Mouse (Mus musculus) cerebellum, adult (tissue): Measurements from ENCODE around the gene Herpud1.

Source experiments
- ATAC-seq: cut with Nextera tagmentation; 2 replicates; pipeline ENCODE4 v1.9.2; 2017; ENCODE audit warnings: mild to moderate bottlenecking, moderate library complexity, mixed read lengths; ENCODE audit not compliant: insufficient number of reproducible peaks, low FRiP score, low TSS enrichment

Gene Herpud1

DNA sequence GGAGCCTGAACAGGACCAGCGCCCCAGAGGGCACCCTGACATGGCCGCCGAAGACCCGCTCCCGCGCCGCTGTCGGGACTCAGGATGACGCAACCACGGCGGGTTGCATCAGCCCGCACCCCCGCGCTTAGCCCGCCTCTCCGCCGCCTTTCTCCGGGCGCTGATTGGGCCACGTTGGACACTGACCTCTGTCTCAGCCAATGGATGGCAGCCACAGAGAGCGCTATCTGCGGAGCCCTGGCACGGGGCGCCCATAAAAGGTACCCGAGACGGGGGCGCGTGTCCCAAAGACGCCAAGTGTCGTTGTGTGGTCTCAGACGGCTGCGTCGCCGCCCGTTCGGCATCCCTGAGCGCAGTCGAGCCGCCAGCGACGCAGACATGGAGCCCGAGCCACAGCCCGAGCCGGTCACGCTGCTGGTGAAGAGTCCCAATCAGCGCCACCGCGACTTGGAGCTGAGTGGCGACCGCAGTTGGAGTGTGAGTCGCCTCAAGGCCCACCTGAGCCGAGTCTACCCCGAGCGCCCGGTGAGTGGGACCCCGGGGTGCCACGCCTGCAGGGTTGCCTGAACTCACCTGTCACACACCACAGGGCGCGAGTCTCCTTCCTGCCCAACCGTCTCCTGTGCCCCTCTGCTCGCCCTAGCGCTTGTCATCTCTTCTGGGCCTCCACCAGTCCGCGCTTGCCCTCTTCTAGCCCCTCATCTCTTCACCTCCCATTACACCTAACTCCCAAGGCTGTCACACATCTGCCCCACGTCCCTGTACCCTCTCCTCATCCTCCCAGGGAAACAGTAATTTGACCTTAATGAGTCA lies at the start of gene Herpud1:
TSS of gene Herpud1 (plus strand) at position 225 of the 813 bp plus-strand sequence.
- ATAC-seq: peak; percentile 95

DNA sequence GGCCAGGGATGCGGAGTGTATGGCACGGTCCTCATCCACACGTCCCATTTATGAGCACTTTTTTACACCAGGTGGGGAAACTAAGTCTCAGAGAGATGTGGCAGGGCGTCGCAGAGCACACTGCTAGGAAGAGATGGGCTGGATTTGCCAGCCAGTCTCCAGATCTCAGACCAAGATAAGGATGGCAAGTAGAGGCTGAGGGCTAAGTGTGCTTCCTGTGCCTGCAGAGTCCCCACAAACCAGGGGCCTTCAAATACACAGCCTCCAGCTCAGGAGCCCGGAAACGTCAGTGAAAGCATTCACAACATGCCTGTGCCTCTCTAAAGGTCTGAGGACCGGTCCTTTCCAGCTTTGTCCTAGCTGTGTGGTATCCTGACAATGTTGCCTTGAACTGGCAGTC lies 48.7 kb upstream of the Herpud1 start:
- no peak for ATAC-seq

DNA sequence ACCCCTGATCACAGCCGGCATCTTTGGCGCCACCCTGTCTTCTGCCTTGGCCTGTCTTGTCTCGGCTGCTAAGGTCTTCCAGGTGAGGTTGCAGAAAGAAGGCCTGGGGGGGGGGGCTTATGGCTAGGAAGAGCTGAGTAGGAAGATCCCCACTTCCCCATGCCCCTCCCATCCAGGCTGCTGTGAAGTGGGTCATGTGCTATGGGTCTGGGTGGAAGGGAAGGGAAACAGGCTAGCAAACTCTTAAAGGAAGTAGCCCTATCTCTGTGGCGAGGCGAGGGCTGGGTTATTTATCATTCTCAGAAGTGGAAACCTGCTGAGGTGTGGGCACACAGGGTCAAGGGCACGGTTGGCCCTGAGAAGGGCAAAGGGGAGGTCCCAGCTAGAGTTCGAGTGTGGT lies 45.4 kb upstream of the Herpud1 start:
- no peak for ATAC-seq

- no peak for ATAC-seq
Measured at GRCm38 (mm10) chr8:94342691-94343090, 43.5 kb upstream of the Herpud1 start.

- peak; percentile 28; the same call in 1 of the 2 replicates for ATAC-seq
Measured at GRCm38 (mm10) chr8:94343290-94343689, 42.9 kb upstream of the Herpud1 start.

DNA sequence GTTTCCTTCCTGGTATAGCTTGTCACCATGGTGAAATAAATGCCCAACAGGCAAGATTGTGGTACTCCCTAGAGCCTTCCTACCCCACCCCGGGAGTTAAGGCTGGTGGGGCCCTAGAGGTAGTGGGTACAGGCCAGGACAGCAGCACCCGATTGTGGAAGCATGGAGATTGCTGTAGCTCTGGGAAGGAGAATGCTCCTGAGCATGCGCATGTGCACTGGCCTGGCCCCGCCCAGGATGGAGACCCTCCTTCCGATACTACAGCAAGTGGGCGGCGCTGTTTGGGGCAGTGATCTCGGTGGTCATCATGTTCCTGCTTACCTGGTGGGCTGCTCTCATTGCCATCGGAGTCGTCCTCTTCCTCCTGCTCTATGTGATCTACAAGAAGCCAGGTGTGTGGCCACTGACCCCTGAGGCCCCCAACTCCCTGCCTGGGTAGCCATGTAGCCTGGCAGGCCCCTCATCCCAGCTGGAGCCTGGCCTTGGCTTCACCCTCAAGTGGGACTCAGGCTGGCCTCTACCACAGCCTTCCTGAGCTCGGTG lies 42.4 kb upstream of the Herpud1 start:
- no peak for ATAC-seq

GRCm38 (mm10) chr8:94345657-94346056 lies 40.6 kb upstream of the Herpud1 start:
- no peak for ATAC-seq

- no peak for ATAC-seq
Measured at GRCm38 (mm10) chr8:94346264-94346663, 40.0 kb upstream of the Herpud1 start.

DNA sequence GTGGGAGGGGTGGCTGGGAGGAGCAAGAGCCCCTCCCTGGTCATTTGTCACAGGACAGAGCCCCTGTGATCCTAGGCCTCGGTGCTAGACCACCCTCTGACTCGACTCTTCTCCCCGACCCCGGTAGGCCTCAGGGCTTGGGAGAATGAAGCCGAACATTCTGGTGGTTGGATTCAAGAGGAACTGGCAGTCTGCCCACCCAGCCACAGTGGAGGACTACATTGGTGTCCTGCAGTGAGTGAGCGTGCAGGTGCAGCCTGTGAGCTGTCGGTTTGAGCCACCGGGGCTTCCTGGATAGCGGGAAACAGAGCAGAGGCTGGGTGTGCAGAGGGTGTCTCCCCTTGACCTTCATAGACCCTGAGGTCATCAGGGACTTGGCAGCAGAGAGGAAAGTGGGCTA lies 37.8 kb upstream of the Herpud1 start:
- no peak for ATAC-seq

DNA sequence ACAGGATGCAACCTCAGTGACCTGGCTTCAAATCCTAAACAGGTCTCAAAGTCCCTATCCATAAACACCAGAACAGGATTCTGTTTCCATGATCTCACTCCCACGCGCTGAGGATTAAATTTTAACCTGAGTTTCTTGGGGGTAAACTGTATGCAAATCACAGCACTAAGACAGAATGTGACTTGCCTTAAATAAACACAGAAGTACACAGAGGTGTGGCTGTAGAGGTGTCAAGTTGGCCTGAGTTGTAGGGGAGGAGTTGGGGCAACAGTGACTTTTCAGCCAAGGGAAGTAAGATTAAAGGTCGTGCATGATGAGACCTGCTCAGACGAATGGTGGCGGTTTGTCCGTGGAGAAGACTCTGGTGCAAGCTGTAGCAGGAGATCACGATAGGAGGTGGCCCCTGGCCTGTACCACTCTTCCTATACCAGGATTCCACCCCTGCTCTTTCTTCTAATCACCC lies 32.1 kb upstream of the Herpud1 start:
- no peak for ATAC-seq

GRCm38 (mm10) chr8:94354571-94354970 lies 31.7 kb upstream of the Herpud1 start:
- ATAC-seq: no peak

GRCm38 (mm10) chr8:94357220-94357619 lies 29.0 kb upstream of the Herpud1 start:
- no peak for ATAC-seq

- peak; percentile 53 for ATAC-seq
Measured at GRCm38 (mm10) chr8:94358541-94358940, 27.7 kb upstream of the Herpud1 start.

DNA sequence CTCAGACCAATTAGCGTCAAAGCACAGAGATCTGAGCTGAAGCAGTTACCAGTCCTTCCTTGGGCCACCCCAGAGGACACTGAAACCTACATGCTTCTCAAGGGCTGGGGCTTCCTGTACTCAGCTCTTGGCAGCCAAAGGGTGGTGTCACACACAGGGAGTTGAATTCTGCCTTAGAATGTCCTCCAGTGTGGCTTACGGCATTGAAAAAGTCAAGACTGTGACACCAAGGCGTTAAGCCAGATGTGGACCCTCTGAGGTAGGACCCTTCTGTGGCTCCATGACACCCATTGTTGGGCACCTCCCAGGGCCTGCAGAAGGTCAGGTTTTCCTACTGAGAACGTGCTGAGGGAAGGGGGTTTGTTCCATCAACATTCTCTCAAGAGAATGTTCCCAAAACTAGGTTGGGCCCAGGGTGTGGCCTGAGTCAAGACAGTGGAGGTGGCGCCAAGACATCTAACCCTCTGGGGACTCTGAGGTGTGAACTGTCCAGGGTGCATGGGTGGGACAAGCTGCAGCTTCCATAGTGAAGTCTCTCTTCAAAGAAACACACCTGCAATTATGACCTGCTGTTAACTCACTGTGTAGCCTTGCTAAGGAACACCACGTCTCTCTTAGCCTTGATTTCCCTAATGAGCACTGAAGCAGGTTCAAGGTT lies 24.3 kb upstream of the Herpud1 start:
- no peak for ATAC-seq

DNA sequence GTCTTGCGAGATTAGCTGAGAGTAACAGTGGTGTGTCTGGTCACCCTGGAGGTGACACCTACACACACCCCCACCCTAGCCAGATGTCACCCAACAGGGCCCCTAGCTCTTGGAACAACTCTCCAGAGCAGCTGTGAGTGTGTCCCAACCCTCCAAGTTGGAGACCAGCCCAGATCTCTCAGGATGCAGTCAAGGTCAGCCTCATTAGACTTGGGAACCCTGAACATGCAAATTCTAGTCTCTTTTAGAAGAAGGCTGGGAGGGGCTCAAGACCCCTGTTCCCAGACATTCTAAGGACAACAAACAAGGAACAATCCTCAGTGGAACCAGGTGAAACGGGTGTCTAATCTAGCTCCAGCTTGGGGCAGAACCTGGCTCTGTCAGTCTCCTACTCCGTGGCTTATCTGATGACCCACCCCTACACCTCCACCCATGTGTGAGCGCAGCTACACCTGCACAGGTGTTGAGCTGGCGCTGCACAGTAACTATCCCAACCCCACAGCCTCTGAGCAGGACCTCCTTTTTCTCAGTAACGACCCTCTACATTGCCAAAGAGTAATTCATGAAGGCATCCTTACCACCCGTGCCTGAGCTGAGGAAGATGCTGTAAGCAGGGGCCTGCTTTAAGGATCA lies 23.5 kb upstream of the Herpud1 start:
- no peak for ATAC-seq

GRCm38 (mm10) chr8:94363288-94363688 lies 22.9 kb upstream of the Herpud1 start:
- ATAC-seq: no peak

- ATAC-seq: no peak
Measured at GRCm38 (mm10) chr8:94363906-94364305, 22.3 kb upstream of the Herpud1 start.

GRCm38 (mm10) chr8:94364686-94365312 lies 21.4 kb upstream of the Herpud1 start:
- no peak for ATAC-seq

DNA sequence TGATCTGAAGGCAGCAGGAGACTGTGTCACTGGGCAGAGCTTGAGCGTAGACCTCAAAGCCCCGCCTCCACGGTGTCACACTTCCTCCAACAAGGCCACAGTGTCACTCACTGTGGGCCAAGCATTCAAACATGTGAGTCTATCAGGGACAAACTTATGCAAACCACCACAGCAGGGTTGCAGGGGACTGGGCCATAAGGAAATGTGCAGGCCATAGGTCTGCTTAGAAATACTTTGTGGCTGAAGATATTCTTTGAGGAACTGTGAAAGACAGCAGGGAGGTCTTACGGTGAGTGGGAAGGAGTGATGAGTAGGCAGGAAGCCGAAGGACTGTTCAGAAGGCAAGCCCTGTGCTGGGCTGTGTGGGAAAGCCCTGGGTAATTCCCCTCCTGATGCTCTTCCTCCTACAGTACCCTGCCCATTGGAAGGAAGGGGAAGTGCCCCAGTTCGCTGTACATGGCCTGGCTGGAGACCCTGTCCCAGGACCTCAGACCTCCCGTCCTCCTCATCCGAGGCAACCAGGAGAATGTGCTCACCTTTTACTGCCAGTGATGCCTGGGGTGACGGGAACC lies 20.7 kb upstream of the Herpud1 start:
- ATAC-seq: no peak

GRCm38 (mm10) chr8:94370839-94371238 lies 15.4 kb upstream of the Herpud1 start:
- ATAC-seq: no peak
